Mouse (Mus musculus) limb, embryonic 10.5 days (tissue): ENCODE data around the gene Fbxl18. TPM values are rescaled to one million over a fixed set of nuclear protein-coding genes. Genes with fewer than 3 reads are reported as not detected.
"Not testable (repeated sequence)": the region's sequence is repeated elsewhere in the genome, so short reads cannot be mapped to it uniquely, and the experiment has no call there.

Experiments used
- DNase-seq: peaks from one replicate; pipeline ENCODE4 v3.0.0-alpha.2; 2017; ENCODE audit warnings: low spot score
- H3K27ac ChIP-seq: fragments of 300-500 bp; sonication (generic); 2 replicates; pipeline ENCODE4 v1.5.1; 2016; ENCODE audit warnings: mild to moderate bottlenecking
- H3K27me3 ChIP-seq: fragments of 300-500 bp; sonication (generic); 2 replicates; pipeline ENCODE4 v1.6.1; 2016; ENCODE audit warnings: low read depth, mild to moderate bottlenecking; ENCODE audit not compliant: poor library complexity, severe bottlenecking
- H3K36me3 ChIP-seq: fragments of 300-500 bp; sonication (generic); 2 replicates; pipeline ENCODE4 v1.6.1; 2016; ENCODE audit warnings: mild to moderate bottlenecking, moderate library complexity
- H3K4me1 ChIP-seq: fragments of 300-500 bp; sonication (generic); 2 replicates; pipeline ENCODE4 v1.6.1; 2016
- H3K4me3 ChIP-seq: fragments of 300-500 bp; sonication (generic); 2 replicates; pipeline ENCODE4 v1.5.1; 2016; ENCODE audit warnings: mild to moderate bottlenecking, moderate library complexity
- H3K9me3 ChIP-seq: fragments of 300-500 bp; sonication (generic); replicated peaks from 2 replicates; pipeline ENCODE4 v1.6.1; 2016; ENCODE audit warnings: mild to moderate bottlenecking
- WGBS: fragments of 180-500 bp; shearing (Covaris S2); methylation state at CpG from one replicate; pipeline ENCODE4 v1.1.7; 2016; 5-methylcytosine and 5-hydroxymethylcytosine counted together
- polyA plus RNA-seq: library from polyadenylated mRNA; unstranded; fragments of >200 nt; fragmentation: Nextera tagmentation; extraction: Ambion mirVana; gene quantifications from 2 replicates; pipeline ENCODE4 v1.2.1, GENCODE M21; 2016

The Fbxl18 gene
- polyA plus RNA-seq, 1 experiment from 2014 or later = 20.9 TPM

DNA sequence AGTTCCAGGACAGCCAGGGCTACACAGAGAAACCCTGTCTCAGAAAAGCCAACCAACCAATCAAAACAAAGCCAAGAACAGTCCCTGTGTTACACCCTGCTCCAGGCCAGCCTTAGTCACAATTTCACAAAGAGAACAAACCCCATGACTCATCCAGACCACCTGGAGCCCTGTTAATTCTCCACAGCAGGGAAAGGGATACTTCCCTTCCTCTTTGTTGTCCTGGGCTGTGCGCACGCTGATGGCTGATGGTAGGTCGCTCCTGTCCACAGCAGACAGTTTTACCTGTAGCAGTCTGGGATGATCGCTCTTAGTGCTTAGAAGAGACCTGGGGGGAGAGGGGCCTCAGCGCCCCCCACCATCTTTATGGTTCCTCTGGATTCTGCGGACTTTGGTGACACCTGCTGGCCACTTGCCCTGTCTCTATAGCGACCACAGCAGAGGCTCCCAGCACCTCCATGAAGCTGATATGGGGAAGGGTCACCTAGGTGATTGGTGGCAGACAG is 53.0 kb downstream of the Fbxl18 start:
- Histone ChIP-seq H3K4me3 (no peak overlapping the region), H3K4me1 (peaks cover 10% of the 10 kb centered on the region), H3K9me3 (no peaks in the 10 kb centered on the region), H3K36me3 (no peaks in the 10 kb centered on the region), H3K27me3 (no peaks in the 10 kb centered on the region), H3K27ac (peak overlapping the region; percentile 14; the same call in 1 of the 2 replicates)
- DNase-seq = peak; percentile 55
- 17% methylated on average over 7 of the region's 7 CpGs for WGBS

GRCm38 (mm10) chr5:142841372-142842136 is 53.7 kb downstream of the Fbxl18 start:
- DNase-seq = no peak
- Histone ChIP-seq H3K27ac (0 out of 2 replicates have a peak overlapping the region, but pooled peaks have one; percentile 6), H3K9me3 (no peaks in the 10 kb centered on the region), H3K27me3 (no peaks in the 10 kb centered on the region), H3K36me3 (no peaks in the 10 kb centered on the region), H3K4me3 (no peak overlapping the region), H3K4me1 (peaks cover 15% of the 10 kb centered on the region)
- WGBS = 85% methylated on average over 8 of the region's 8 CpGs

GRCm38 (mm10) chr5:142837427-142837826 is 57.8 kb downstream of the Fbxl18 start:
- not testable (repeated sequence) for H3K27ac ChIP-seq, H3K36me3 ChIP-seq, H3K27me3 ChIP-seq, DNase-seq, H3K4me3 ChIP-seq, H3K9me3 ChIP-seq
- 99% methylated on average over 2 of the region's 2 CpGs for WGBS
- H3K4me1 ChIP-seq = peaks cover 15% of the 10 kb centered on the region

GRCm38 (mm10) chr5:142836891-142837290 is 58.3 kb downstream of the Fbxl18 start:
- Histone ChIP-seq H3K27ac (no peak overlapping the region), H3K27me3 (no peaks in the 10 kb centered on the region), H3K36me3 (no peaks in the 10 kb centered on the region), H3K9me3 (no peaks in the 10 kb centered on the region), H3K4me1 (peaks cover 15% of the 10 kb centered on the region), H3K4me3 (no peak overlapping the region)
- 77% methylated on average over 6 of the region's 6 CpGs for WGBS
- no peak for DNase-seq

DNA sequence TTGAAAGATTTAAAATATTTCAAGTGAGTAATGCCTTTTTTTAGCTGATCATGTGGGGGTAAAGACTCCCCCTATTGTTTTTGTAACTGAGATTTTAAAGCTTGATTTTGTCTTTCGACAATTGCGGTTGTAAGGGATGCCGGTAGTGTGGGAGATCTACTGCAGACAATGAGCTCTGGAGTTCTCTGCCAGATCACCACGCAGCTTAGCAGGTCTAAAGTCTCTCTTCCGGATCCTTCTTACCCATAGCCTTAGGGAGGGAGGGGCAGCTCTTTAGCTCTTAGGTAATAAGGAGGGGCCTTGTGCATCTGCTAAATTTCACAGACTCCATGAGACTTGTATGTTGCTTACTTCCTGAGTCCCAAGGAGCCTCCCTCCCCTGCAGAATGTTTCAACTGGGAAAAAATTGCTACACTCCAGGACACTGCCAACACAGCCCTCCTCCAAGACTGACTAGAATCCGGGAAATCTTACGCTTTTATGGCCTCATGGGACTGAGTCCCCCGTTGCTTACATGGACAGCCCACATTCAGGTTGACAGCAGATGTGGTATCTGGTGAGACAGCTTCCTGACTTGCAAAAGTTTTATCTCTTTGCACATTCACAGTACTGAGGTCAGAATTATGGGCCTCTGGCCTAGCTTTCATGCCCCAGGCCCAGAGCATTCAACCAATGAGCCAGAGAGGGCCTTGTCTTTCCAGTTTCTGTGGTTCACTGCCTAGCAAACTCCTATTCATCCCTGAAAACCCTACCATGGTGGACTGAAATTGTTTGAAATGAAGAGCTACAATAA is 61.4 kb downstream of the Fbxl18 start:
- DNase-seq = no peak
- H3K4me3 ChIP-seq = no peak overlapping the region
- no peaks in the 10 kb centered on the region for H3K9me3 ChIP-seq
- H3K27me3 ChIP-seq = no peaks in the 10 kb centered on the region
- 72% methylated on average over 8 of the region's 8 CpGs for WGBS
- peaks cover 4% of the 10 kb centered on the region; the same call in 1 of the 2 replicates for H3K4me1 ChIP-seq
- H3K27ac ChIP-seq = no peak overlapping the region
- no peaks in the 10 kb centered on the region for H3K36me3 ChIP-seq

- Histone ChIP-seq H3K27me3 (no peaks in the 10 kb centered on the region), H3K4me1 (peaks cover 41% of the 10 kb centered on the region), H3K4me3 (no peak overlapping the region), H3K9me3 (no peaks in the 10 kb centered on the region), H3K36me3 (no peaks in the 10 kb centered on the region), H3K27ac (peak overlapping the region; percentile 63)
- WGBS = 89% methylated on average over 4 of the region's 4 CpGs
- no peak for DNase-seq
Observed at GRCm38 (mm10) chr5:142826131-142826530, 69.1 kb downstream of the Fbxl18 start.

GRCm38 (mm10) chr5:142825665-142826064 is 69.6 kb downstream of the Fbxl18 start:
- no peak for DNase-seq
- Histone ChIP-seq H3K4me1 (peaks cover 41% of the 10 kb centered on the region), H3K9me3 (no peaks in the 10 kb centered on the region), H3K27ac (peak overlapping the region; percentile 63), H3K27me3 (no peaks in the 10 kb centered on the region), H3K36me3 (no peaks in the 10 kb centered on the region), H3K4me3 (no peak overlapping the region)
- 76% methylated on average over 5 of the region's 5 CpGs for WGBS

DNA sequence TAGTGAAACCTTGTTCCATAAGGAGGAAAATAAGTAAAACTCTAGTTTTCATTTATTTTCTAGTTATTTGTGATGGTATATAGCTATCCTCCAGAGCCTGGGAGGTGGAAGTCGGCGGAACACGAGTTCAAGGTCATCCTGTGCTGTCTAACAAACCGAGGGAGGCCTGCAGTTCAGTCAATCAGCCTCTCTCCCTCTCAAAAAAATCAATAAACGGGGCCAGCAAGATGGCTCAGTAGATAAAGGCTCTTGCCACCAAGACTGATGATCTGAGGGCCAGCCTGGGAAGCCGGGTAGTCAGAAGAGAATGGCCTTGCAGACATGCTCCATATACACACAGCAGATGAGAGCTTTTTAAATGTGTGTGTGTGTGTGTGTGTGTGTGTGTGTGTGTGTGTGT is 71.1 kb downstream of the Fbxl18 start:
- H3K27me3 ChIP-seq = no peaks in the 10 kb centered on the region
- H3K9me3 ChIP-seq = no peaks in the 10 kb centered on the region
- H3K4me3 ChIP-seq = peak overlapping the region; percentile 68
- no peak for DNase-seq
- 30% methylated on average over 6 of the region's 6 CpGs for WGBS
- no peaks in the 10 kb centered on the region for H3K36me3 ChIP-seq
- H3K4me1 ChIP-seq = peaks cover 41% of the 10 kb centered on the region
- H3K27ac ChIP-seq = peak overlapping the region; percentile 100

DNA sequence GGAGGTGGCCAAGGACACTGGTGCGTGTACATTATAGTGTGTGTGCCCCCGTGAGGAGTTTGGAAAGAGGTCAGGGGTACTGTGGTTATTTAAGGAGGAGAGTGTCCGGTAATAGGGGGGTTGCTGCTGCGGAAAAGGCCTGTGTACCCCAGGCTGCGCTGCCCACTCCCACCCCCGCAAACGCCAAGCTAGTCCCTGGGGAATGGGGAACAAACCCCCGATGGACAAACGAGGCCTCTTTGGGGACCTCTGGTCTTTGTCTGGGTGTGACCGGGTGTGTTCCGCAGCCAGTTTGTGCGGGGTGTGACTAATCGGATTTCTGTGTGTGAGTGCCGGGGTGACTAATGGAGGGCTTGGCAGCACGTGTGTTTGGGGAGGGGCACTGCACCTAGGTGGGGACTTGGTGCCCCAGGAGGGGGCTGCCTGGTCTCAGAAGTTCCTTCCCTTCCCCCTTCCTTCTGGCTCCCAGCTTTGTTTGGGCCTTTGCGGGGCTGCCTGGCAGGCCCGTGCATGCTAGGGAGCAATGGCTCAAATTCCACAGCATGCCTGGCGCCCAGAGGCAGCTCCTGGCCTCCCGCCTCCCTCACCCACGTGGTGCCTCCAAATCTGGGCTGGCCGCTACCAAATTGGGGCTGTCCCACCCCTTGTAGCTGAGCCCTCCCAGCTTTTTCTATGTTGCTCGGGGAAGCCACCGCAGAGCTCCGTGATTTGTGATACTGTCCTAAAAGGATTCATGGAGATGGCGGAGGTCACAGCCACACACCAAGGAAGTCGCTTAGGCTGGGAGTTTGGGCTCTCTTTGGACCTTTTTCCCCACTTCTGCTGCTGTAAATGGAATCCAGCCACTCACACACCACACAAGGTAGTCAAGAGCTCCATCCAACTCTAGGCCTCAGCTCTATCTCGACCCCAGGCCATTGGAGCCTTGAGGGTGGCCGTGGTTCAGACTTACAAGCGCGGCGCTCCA is 71.8 kb downstream of the Fbxl18 start:
- Histone ChIP-seq H3K27me3 (no peaks in the 10 kb centered on the region), H3K4me3 (peak overlapping the region; percentile 68), H3K36me3 (no peaks in the 10 kb centered on the region), H3K27ac (peak overlapping the region; percentile 100), H3K9me3 (no peaks in the 10 kb centered on the region), H3K4me1 (peaks cover 41% of the 10 kb centered on the region)
- peak; percentile 93 for DNase-seq
- WGBS = 4% methylated on average over 31 of the region's 31 CpGs

DNA sequence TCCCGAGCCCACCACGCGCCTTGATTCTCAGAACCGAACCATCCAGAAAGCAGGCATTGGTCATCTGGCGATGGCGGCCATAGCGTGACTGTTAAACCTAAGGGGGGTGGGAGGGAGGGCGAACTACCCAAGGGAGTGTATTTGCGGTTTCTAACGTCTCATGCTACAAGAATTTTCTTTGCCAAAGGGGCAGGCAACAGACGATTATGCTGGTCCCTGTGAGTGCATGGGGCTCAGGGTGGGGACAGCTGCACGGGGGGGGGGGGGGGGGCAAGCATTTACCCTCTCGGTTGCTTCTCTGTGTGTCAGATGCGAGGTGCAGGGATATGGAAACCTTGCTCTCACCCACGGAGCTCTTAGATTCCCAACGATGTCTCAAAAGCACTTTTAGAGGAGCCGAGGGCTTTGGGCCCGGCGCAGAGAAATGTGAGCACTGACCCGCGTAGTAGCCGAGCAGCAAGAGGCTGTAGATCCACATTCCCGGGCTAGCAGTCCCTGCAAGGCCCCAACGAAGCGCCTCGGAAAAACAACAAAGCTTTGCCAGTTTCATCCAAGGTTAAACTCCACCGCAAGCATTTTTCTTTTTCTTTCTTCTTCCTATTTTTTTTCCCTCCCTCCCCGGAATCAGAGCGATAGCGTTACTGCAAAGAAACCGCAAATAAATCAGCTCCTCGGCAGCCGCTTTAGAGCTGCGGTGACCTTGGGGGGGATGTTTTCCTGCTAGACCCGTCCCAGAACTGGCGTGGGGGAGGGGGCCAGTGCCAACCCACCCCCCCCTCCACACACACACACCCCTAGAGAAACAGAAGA is 72.7 kb downstream of the Fbxl18 start:
- Histone ChIP-seq H3K27ac (peak overlapping the region; percentile 100), H3K9me3 (no peaks in the 10 kb centered on the region), H3K4me3 (peak overlapping the region; percentile 68), H3K36me3 (no peaks in the 10 kb centered on the region), H3K4me1 (peaks cover 41% of the 10 kb centered on the region), H3K27me3 (no peaks in the 10 kb centered on the region)
- WGBS = 0% methylated on average over 36 of the region's 36 CpGs
- DNase-seq = peak; percentile 78

DNA sequence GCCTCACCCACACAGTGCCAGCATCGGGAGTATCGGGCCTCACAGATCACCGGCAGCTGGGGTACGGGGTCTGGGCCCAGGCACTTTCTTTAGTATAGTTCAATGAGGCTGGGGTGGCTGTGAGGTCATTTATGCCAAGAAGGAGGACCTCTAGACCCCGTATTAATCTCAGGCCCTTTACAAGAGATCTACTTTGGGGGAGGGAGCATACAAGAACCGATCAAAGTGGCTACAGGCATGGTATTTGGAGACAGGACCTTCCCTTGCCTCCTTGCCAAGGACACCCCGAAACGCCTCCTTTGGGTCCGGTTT is 73.3 kb downstream of the Fbxl18 start:
- Histone ChIP-seq H3K27me3 (no peaks in the 10 kb centered on the region), H3K4me1 (peaks cover 41% of the 10 kb centered on the region), H3K36me3 (no peaks in the 10 kb centered on the region), H3K4me3 (peak overlapping the region; percentile 68), H3K27ac (peak overlapping the region; percentile 100), H3K9me3 (no peaks in the 10 kb centered on the region)
- no peak for DNase-seq
- 0% methylated on average over 9 of the region's 9 CpGs for WGBS
